Mouse (Mus musculus): ENCODE results near the gene Fam186a.

DNA sequence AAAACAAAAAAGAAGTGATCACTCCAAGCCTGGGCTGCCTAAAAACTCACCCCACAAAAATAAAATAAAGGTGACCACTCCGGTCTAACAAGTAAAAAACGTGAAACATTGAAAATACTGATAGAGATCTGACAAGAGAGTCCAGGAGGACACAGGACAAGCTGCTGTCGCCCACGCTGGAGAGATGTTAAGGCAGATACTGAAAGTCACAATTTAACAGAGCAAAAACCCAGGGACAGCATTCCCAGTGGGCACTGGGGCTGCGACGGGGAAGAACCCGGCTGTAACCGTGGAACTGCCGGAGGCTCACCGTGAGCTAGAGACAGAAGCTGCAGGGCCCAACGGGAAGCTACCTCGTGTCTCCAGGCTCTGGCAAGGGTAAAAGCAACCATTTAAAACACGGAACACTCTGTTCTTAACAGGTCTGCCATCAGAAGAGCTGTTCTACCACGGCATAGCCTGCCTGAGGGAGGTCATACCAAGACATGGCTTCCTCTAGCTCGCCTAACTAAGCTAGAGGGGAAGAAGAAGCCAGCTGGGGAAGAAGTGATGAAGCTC is 47.2 kb downstream of the Fam186a start:
- TF ChIP-seq CTCF (IDR thresholded peaks at IDR 0.05; ENCODE audit: control insufficient read depth, insufficient read depth, insufficient read length) (no peak), MAX (IDR thresholded peaks at IDR 0.05) (no peak)
